Mouse (Mus musculus) erythroblast, embryonic 14.5 days (primary cell): ENCODE data around the gene Cuedc2. TPM values are rescaled to one million over a fixed set of nuclear protein-coding genes. Genes with fewer than 3 reads are reported as not detected.

ENCODE experiments used
- H3K27me3 ChIP-seq: 2 replicates; pipeline ENCODE4 v1.6.1; 2012; ENCODE audit warnings: inconsistent platforms; ENCODE audit not compliant: control insufficient read depth
- H3K36me3 ChIP-seq: 2 replicates; pipeline ENCODE4 v1.6.1; 2012; ENCODE audit warnings: mild to moderate bottlenecking, inconsistent platforms; ENCODE audit not compliant: control insufficient read depth
- H3K4me1 ChIP-seq: 2 replicates; pipeline ENCODE4 v1.6.1; 2012; ENCODE audit warnings: inconsistent platforms; ENCODE audit not compliant: control insufficient read depth
- H3K4me3 ChIP-seq: replicated peaks from 2 replicates; pipeline ENCODE3; 2012; ENCODE audit warnings: moderate library complexity, mild to moderate bottlenecking, inconsistent platforms
- H3K9me3 ChIP-seq: 2 replicates; pipeline ENCODE4 v1.6.1; 2012; ENCODE audit warnings: low read length, inconsistent platforms, mixed read lengths; ENCODE audit not compliant: control insufficient read depth
- GATA1 ChIP-seq: IDR thresholded peaks from 2 replicates; pipeline ENCODE4 v1.6.1; 2012; ENCODE audit warnings: low read length, inconsistent platforms, mixed read lengths
- TAL1 ChIP-seq: IDR thresholded peaks from 3 replicates; pipeline ENCODE4 v1.6.1; 2012; ENCODE audit warnings: low read length, inconsistent platforms, mixed read lengths
- polyA plus RNA-seq: library from polyadenylated mRNA; stranded (reverse); fragments of >175 nt; gene quantifications from 2 replicates; pipeline ENCODE4 v1.2.3, GENCODE M21; 2012

Cuedc2 gene
- polyA plus RNA-seq, 1 experiment, result 15.7 TPM

GRCm38 (mm10) chr19:46286926-46287325 lies 51.6 kb downstream of the Cuedc2 start:
- TF ChIP-seq TAL1, result no peak
- H3K4me1 ChIP-seq, result no peaks in the 10 kb centered on the region

GRCm38 (mm10) chr19:46286047-46286446 lies 52.5 kb downstream of the Cuedc2 start:
- H3K4me1 ChIP-seq, result no peaks in the 10 kb centered on the region
- TF ChIP-seq GATA1 (no peak), TAL1 (no peak)
- H3K27me3 ChIP-seq, result no peaks in the 10 kb centered on the region
- H3K9me3 ChIP-seq, result no peaks in the 10 kb centered on the region; the same call in 1 of the 2 replicates
- H3K36me3 ChIP-seq, result peaks cover 52% of the 10 kb centered on the region
- H3K4me3 ChIP-seq, result no peak overlapping the region

More at GRCm38 (mm10) chr19:46286926-46287325, 51.6 kb downstream of the Cuedc2 start:
- H3K27me3 ChIP-seq, result peaks cover 3% of the 10 kb centered on the region; the same call in 1 of the 2 replicates
- no peak overlapping the region for H3K4me3 ChIP-seq
- H3K9me3 ChIP-seq, result no peaks in the 10 kb centered on the region; the same call in 1 of the 2 replicates
- H3K36me3 ChIP-seq, result peaks cover 45% of the 10 kb centered on the region

GRCm38 (mm10) chr19:46285631-46286030 lies 52.9 kb downstream of the Cuedc2 start:
- no peak for TF ChIP-seq TAL1
- TF ChIP-seq GATA1, result no peak
- no peaks in the 10 kb centered on the region for H3K4me1 ChIP-seq
- no peaks in the 10 kb centered on the region for H3K27me3 ChIP-seq
- peaks cover 55% of the 10 kb centered on the region for H3K36me3 ChIP-seq
- no peak overlapping the region for H3K4me3 ChIP-seq
- no peaks in the 10 kb centered on the region; the same call in 1 of the 2 replicates for H3K9me3 ChIP-seq

- Histone ChIP-seq H3K9me3 (no peaks in the 10 kb centered on the region; the same call in 1 of the 2 replicates), H3K36me3 (peaks cover 64% of the 10 kb centered on the region), H3K27me3 (no peaks in the 10 kb centered on the region), H3K4me1 (no peaks in the 10 kb centered on the region), H3K4me3 (no peak overlapping the region)
- TF ChIP-seq TAL1 (no peak), GATA1 (no peak)
Observed at GRCm38 (mm10) chr19:46284686-46285085, 53.8 kb downstream of the Cuedc2 start.

- TF ChIP-seq GATA1, result no peak
- no peak for TF ChIP-seq TAL1
- Histone ChIP-seq H3K4me3 (no peak overlapping the region), H3K36me3 (peaks cover 77% of the 10 kb centered on the region), H3K27me3 (no peaks in the 10 kb centered on the region), H3K4me1 (no peaks in the 10 kb centered on the region), H3K9me3 (no peaks in the 10 kb centered on the region; the same call in 1 of the 2 replicates)
Observed at GRCm38 (mm10) chr19:46282081-46282849, 56.2 kb downstream of the Cuedc2 start.

Other genes with a start within 250 kb of the Cuedc2 start
- gene Elovl3, start 206.8 kb downstream of the Cuedc2 start, polyA plus RNA-seq, result 0.02 TPM in 1 of 2 replicates, not detected in the other
- gene Pitx3, start 190.4 kb downstream of the Cuedc2 start, polyA plus RNA-seq, result not detected in 2 replicates
- gene Gbf1, start 186.2 kb downstream of the Cuedc2 start, polyA plus RNA-seq, result 23.8 and 31.8 TPM in 2 replicates
- gene Nfkb2, start 34.4 kb downstream of the Cuedc2 start, polyA plus RNA-seq, result 5.5 and 7.4 TPM in 2 replicates
- gene Psd, start 11.5 kb downstream of the Cuedc2 start, polyA plus RNA-seq, result 7.6 and 8.3 TPM in 2 replicates
- gene Fbxl15, start 10.5 kb downstream of the Cuedc2 start, polyA plus RNA-seq, result 10.4 and 12.7 TPM in 2 replicates
- gene Mfsd13a, start 2.4 kb upstream of the Cuedc2 start, polyA plus RNA-seq, result 0.20 and 0.73 TPM in 2 replicates
- not detected in 2 replicates for gene 2310034G01Rik, start 11.6 kb upstream of the Cuedc2 start, polyA plus RNA-seq
- gene Actr1a, start 57.0 kb upstream of the Cuedc2 start, polyA plus RNA-seq, result 4.0 and 5.4 TPM in 2 replicates
- 0.70 and 0.73 TPM in 2 replicates for gene Sufu, start 58.2 kb upstream of the Cuedc2 start, polyA plus RNA-seq
- gene Trim8, start 163.0 kb upstream of the Cuedc2 start, polyA plus RNA-seq, result 4.2 and 5.2 TPM in 2 replicates
- gene Arl3, start 234.5 kb upstream of the Cuedc2 start, polyA plus RNA-seq, result 1.5 and 3.1 TPM in 2 replicates
- 0.02 and 0.06 TPM in 2 replicates for gene Sfxn2, start 234.7 kb upstream of the Cuedc2 start, polyA plus RNA-seq